Mouse (Mus musculus) c-Kit-negative CD71-positive TER-119-positive erythroid progenitor cells, embryonic 14.5 days (primary cell): ENCODE results near the gene Gm6034.
"Not testable (repeated sequence)": the region's sequence is repeated elsewhere in the genome, so short reads cannot be mapped to it uniquely, and the experiment has no call there.

Source experiments
- DNase-seq: peaks from one replicate; pipeline ENCODE4 v3.0.0-alpha.2; 2013; ENCODE audit warnings: low read depth, low spot score

Gm6034 gene

DNA sequence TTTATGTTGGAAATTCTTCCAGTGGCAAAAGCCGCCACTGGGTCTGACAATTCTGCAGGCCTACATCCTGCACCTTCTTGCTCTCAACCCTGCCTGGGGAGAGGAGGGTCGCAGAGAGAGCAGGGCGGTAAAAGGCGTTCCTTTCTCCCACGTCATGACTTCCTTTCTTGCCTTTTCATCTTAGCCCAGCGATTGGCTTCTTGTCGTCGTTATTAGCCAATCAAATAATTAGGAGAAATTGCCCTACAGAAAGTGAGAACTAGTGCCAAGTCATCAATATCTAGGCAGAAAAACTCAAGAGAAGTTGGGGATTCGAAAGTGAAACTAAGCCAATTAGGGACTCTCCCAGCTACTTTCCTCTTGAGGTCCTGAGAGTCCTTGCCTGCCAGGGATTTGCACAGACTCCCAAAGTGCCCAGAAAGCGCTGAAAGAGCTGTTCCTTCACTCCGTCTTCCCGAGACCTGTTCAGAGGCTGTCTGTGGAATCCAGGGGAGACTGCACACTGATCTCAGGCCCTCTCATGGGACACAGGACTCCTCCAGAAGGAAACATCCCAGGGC, at the start of gene Gm6034, which contains the start of gene H2-T22:
Gene Gm6034, plus strand, starts transcription at position 352 of the 560 bp plus-strand sequence.
Gene H2-T22, minus strand, starts transcription at position 138 of the 560 bp plus-strand sequence.
- DNase-seq = not testable (repeated sequence)

DNA sequence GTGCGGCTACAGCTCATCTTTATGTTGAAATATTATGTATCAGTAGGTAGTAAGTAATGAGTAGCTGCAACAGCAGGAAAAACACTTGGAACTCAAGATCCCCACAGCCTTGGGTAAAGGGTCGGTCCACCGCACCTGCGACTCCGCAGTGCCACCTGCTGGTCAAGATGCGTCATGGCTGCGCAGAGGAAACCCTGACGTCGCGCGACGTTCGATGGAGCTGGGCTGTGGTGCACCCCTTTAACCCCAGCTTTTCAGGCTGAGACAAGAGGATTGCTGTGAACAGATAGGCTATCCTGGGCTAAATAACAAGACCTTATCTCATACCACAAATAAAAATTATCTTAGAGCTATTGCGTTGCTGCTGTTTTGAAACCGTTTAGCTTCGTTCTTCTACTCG, 49.1 kb upstream of the Gm6034 start:
- DNase-seq = peak; percentile 74

DNA sequence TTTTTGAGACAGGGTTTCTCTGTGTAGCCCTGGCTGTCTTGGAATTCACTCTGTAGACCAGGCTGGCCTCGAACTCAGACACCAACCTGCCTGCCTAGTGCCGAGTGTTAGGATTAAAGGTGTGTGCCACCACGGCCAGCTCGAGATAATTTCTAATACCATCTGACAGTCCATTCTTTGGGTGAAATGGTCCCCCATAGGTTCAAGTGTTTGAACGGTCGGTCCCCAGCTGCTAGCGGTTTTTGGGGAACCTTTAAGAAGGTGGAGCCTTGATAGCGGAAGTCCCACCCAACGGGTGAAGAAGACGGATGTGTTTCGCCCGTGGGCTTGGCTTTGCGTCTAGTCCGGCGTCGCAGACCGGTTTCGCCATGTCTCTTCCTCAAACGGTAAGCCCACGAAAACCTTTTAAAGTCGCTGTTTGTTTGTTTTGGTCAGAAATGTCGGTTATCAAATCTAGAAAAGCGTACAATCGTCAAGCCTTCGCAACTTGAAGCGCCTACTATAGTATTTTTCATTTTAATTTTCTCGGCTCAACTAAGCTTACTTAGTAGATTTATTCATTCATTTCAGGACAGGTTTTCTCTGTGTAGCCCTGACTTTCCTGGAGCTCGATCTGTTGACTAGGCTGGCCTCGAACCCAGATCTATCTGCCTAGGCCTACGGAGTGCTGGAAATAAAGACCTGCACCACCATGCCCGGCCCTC, 48.4 kb upstream of the Gm6034 start:
- DNase-seq = peak; percentile 73

DNA sequence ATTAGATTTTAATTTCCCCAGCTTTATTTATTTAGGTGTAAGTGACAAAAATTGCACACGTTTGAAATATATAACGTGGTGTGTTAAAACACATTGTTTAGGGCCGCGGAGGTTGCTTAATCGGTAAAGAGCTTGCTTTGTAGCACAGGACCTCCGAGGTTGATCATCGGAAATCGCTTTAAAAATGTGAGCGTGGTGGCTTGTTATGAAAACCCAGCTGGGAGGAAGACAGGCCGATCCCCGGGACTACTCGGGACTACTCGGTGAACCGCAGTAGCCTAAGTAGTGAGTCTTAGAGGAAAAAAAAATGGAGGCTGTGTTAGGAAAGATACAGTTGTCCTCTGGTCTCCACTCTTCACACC, 47.9 kb upstream of the Gm6034 start:
- no peak for DNase-seq

DNA sequence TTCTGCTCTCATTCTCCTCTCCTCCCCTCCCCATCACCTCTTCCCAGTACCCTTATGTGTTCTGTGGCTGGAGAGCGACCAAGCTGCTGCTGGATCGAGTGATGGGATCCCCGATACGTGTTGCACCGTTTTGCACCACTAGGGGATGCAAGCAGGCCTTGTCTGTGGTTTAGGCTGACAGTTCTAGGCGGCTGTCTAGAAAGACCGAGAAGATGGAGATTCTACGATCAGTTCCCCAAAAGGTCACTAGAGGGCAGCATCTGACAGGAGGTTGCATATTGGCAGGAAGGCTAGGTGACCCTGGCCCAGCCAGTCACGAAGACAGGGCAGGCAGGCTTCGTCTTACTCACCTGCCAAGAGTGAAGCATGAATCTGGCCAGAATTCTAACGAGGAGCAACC, 45.8 kb upstream of the Gm6034 start:
- DNase-seq = peak; percentile 99

DNA sequence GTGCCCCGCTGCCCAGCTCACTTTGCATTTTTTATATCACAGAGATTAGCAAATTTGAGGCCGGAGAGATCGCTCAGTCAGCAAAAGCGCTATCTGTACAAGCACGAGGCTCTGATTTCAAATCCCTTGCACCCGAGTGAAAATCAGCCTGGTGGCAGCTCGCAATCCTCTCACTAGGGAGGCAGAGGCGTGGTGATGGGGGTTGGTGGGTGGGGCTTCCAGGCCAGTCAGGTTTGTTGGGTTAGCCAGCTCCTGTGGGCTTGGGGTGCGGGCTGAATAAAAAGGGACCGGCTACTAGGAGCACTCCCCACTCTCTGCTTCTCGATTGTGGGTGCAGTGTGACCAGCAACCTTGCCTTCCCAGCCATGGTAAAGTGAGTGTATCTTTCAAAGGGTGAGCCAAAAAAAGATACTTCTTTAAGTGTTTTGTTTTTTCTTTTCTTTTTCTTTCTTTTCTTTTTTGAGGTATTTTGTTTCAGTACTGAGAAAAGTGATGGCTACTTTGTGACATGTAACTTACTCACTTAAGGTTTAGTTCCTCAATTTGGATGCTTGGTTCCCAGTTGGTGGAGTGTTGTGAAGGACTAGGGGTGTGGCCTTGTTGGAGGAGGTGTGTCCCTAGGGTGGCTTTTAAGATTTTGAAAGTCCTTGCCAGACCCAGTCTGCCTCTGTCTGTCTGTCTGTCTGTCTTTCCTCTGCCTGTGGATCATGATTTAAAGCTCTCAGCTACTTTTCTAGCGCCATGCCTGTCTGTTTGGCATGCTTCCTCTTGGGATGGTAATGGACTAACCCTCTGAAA, 44.8 kb upstream of the Gm6034 start:
- peak; percentile 51 for DNase-seq

DNA sequence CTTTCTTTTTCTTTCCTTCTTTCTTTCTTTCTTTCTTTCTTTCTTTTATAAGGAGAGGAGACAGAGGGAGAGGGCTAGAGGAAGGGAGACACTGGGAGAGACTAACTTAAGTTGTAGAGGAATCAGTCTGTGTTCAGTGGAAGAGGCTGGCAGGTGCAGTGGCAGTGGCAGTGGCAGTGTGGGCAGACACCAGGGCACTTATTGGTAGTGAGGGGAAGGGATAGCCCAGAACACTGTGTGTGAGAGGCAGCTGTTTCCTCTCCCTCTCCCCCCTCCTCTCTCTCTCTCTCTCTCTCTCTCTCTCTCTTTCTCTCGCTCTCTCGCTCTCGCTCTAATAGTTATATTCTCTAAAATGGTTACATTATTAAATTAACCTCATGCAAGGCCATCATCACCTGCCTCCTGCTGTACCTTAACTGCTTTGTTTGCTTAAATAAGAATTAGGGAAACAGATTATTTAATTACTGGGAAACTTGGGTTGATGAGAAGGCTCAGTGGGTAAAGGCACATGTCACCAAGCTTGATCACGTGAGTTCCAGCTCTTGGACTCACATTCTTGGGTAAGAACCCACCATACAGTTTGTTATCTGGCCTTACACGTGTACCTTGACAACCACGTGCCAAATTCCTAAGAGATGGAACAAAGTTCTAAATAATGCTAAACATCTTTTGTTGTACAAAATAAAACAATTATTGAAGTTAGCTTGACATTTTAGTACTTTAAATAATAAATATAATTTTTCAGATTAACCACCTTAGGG, 44.0 kb upstream of the Gm6034 start:
- DNase-seq = no peak

DNA sequence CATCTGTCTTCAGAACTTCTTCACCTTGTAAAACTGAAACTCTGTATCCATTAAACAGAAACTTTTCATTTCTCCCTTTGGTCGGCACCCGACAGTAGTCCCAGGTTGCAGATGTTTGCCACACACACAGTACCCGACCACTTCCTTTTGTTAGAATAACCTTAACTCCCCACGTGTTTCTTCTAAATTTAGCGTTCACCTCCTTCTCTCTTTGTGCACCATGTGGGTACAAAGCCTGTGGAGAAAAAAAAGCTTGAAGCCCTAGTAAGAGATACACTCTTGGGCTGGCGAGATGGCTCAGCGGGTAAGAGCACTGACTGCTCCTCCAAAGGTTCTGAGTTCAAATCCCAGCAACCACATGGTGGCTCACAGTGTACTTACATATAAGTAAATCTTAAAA, 43.4 kb upstream of the Gm6034 start:
- DNase-seq = no peak

DNA sequence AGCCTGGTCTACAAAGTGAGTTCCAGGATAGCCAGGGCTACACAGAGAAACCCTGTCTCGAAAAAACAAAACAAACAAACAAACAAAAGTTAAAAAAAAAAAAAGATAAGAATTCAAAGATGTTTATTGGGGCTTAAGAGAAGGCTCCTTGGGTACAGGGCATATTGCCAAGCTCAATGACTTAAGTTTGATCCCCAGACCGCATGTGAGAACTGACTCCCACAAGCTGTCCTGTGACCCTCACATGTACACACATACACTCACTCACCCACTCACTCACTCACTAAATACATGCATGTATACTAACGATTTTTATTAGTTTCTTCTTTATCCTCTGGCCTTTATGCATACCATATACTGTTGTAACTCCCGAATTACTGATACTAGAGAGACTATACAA, 42.4 kb upstream of the Gm6034 start:
- no peak for DNase-seq

DNA sequence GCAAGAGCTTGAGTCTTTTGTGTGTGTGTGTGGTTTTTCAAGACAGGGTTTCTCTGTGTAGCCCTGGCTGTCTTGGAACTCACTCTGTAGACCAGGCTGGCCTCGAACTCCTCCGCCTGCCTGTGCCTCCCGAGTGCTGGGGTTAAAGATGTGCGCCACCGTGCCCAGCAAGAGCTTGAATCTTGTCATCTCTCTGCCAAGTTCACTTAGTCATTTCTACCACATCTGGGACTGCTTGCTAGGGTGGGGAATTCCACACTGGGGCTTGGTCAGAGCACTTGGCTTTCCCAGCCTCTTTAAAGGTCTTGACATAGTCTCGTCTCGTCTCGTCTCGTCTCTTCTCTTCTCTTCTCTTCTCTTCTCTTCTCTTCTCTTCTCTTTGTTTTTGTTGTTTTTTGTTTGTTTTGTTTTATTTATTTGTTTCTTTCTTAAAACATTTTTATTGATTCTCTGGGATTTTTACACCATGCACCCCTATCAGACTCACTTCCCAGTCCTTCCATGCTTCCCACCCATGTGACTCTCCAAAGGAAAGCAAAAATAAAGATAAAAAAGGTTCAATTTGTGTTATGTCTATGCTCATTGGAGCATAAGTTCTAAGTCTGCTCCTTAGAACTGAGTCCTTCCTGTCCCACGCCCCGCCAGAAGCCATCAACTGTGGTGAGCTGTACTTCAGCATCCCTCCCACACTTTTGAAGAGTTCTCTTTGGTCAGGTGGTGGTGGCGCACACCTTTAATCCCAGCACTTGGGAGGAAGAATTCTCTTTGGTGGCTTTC, 41.5 kb upstream of the Gm6034 start:
- peak; percentile 44 for DNase-seq

DNA sequence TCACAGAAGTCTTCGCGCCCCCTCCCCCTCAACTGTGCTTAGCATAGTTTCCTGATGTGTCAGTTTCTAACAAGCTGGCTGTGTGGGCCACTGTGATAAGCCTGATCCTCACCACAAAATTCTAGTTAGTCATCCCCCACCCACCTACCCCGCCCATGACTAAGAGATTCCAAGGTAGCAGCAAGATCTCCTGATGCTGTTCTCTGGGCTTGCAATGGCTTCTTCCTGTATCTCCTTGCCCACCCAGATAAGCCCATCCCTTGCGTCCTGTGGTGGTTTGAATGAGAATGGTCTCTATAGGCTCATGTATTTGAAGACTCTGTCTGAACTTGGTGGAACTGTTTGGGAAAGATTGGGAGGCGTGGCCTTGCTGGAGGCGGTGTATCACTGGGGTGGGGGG, 40.8 kb upstream of the Gm6034 start:
- peak; percentile 74 for DNase-seq

DNA sequence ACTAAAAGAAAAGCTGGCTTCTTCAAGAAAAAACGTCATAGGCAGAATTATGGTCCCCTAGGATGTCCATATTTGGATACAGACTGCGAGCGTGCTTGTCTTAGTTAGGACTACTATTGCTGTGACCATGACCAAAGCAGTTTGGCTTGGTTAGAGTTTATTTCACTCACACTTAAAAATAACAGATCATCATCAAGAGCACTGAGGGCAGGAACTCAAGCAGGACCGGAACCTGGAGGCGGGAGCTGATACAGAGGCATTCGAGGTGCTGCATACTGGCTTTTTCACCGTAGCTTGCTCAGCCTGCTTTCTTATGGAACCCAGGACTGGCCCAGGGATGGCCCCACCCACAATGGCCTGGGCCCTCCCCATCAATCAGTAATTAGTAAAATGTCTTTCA, 39.4 kb upstream of the Gm6034 start:
- no peak for DNase-seq

DNA sequence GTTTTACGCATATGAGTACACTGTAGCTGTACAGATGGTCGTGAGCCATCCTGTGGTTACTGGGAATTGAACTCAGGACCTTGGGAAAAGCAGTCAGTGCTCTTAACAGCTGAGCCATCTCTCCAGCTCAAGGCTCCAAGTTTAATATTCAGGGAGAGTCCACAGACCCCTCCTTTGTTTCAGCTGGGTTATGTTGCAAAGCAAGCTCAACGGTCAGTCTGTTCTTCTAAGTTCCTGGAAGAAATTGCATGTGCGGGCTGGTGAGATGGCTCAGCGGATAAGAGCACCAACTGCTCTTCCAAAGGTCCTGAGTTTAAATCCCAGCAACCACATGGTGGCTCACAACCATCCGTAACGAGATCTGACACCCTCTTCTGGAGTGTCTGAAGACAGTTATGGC, 38.4 kb upstream of the Gm6034 start:
- DNase-seq = not testable (repeated sequence)

DNA sequence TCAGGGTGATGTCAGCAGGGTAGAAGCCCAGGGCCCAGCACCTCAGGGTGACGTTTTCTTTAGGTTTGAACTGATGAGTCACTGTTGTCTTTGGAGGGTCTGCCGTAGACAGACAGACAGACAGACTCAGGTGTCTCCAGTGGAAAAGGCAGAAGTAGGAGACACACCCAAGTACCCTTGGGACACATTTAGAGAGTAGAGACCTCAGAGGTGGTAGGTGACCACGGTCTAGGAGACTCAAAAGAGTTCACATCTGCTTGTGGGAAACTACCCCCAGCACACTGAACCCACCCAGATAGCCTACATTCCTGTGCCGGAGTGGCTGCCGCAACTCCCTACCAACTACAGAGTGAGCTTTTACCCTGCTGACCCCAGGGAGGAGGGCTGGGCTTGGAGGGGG, 27.8 kb upstream of the Gm6034 start:
- no peak for DNase-seq

DNA sequence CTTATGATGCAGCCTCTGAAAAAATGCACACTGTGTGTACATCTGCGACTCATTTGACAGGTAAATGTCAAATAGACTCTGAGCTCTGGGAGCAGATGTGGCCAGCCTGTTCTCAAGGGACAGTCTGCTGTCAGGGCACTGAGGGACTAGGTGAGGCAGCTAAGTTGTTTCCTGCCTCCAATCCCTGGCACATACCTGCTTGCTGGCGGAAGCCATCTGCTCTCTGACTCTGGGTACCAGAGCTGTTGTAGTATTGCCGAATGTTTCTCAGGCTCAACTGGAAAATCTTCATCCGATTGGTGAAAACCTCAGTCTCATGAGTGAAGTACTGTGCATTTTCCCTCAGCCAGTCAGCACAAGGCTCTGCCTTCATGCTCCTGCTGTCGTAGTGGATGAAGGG, 25.7 kb upstream of the Gm6034 start:
- no peak for DNase-seq

DNA sequence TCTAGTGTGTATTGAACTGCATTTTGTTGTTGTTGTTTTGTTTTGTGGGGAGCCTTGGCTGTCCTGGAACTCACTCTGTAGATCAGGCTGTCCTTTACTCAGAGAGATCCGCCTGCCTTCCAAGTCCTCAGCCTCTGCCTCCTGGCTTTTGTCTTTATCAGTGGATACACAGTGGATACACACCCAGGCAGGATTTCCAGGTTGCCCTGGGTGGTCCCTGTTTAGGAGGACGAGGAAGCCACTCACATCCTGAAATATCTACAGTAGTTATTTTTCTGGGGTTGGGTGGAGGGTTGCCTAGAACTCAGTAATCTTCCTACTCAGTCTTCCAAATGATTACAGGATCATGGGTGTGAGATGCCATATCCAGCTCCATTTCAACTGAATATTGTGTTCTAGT, 23.8 kb upstream of the Gm6034 start:
- no peak for DNase-seq

DNA sequence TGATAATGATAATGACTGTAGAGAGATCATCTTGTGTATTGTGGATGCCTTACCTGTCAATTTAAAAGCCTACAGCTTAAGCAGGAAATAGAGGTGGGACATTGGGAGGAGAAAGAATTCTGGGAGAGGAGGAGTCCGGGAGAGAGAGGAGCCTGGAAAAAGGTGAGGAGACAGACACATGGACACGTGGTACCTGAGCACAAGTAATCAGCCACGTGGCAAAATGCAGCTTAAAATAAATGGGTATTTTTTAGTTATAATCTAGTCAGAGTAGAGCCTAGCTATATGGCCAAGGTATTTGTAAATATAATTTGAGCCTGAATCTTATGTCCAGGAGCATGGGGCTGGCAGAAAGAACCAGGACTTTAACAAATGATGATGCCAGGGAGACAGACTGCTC, 23.2 kb upstream of the Gm6034 start:
- no peak for DNase-seq

DNA sequence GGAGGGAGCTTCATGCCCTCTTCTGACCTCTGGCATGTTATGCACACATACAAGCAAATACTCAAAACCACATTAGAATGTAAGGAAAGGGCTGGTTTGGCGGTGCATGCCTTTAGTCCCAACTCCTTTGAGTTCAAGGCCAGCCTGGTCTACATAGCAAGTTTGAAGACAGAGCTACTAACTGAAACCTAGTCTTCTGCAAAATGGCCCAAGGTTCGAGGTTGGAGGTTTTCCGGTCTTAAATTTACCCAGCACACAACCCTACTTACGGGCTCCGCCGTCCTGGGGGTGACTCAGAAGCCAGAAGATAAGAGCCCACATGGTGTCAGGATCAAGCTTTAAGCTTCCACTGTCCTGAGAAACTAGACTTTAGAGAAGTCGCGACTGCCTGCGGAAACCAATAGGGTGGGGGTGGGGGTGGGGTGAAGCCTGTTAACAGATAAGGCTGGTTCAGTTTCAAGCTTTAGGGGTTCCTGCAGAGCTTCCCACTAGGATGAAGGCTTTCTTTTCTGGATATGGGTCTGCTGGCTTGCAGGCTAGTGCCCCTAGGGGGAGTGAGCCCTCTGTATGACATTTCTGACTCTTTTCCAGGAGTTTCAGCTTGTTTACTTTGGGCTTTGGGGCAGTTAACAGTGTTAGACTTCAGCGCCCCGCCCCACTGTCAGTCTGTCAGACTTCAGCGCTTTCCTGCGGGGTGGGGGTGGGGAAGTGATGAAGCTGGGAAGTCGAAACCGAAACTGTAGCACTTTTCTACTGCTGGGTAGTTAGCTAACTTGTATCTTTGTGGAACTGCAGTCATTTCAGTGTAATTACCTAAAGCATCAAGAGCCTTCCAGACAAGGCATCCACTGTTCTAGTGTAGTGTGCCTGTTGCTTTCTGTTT, 22.3 kb upstream of the Gm6034 start, which contains the start of gene H2-T24:
Gene H2-T24, minus strand, starts transcription at position 370 of the 883 bp plus-strand sequence.
- no peak for DNase-seq

DNA sequence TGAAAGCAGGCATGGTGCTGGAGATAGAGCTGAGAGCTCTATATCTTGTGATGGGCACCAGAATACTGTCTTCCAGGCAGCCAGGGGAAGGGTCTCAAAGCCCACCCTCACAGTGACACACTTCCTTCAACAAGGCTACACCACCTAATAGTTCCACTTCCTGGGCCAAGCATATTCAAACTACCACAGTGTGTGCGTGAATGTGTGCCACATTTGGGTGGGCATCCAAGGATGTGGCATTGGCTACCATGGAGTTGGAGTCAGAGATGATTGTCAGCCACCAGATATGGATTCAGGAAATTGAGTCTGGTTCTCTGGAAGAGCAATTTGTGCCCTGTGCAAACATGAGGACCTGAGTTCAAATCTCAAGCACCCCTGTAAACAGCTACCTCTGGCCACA, 21.5 kb upstream of the Gm6034 start:
- no peak for DNase-seq

DNA sequence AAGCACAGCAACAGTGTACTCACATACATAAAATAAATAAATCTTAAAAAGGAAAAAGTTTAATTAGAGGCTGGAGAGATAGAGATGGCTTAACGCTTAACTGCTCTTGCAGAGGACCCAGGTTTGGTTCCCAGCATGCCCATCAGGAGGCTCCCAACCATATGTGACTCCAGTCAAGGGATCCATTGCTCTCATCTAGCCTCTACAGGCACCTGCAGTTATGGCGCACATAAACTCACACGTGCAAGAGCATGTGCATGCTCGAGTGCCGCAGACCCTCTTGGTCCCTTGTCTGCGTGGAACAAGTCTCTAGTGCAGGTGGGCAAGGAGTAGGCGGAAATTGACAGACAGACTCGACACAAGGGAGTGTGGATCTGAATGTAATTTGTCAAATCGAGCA, 20.7 kb upstream of the Gm6034 start:
- DNase-seq = no peak
